Mouse (Mus musculus): Measurements from ENCODE around the gene Tanc1. TPM values are rescaled to one million over a fixed set of nuclear protein-coding genes. Genes with fewer than 3 reads are reported as not detected.

Gene Tanc1
- polyA plus RNA-seq, 1 experiment from 2014 or later: 8.5 TPM

- H3K4me3 ChIP-seq (ENCODE audit: low read depth, low read length): no peak overlapping the region
- no peaks in the 10 kb centered on the region; the same call in 1 of the 2 replicates for H3K36me3 ChIP-seq (ENCODE audit: control insufficient read depth, insufficient read depth)
- H3K27ac ChIP-seq (ENCODE audit: low read depth, low read length): no peak overlapping the region
- ATAC-seq: no peak
- TF ChIP-seq CTCF (IDR thresholded peaks at IDR 0.05; ENCODE audit: low read depth): no peak
- H3K27me3 ChIP-seq (replicated peaks; ENCODE audit: control insufficient read depth, insufficient read depth, low read length): no peaks in the 10 kb centered on the region
- no peaks in the 10 kb centered on the region for H3K9me3 ChIP-seq (ENCODE audit: control insufficient read depth)
- no peak overlapping the region for H3K4me2 ChIP-seq (replicated peaks; ENCODE audit: low read depth)
- no peak overlapping the region for H3K9ac ChIP-seq (ENCODE audit: low read depth, low read length)
- 0 out of 2 replicates have a peak, but pooled peaks cover 4% of the 10 kb centered on the region for H3K4me1 ChIP-seq (replicated peaks; ENCODE audit: control insufficient read depth, insufficient read depth, low read length)
- 57% methylated on average over 8 of the region's 8 CpGs for WGBS
Observed at GRCm38 (mm10) chr2:59642722-59643121, 30.9 kb downstream of the Tanc1 start.

DNA sequence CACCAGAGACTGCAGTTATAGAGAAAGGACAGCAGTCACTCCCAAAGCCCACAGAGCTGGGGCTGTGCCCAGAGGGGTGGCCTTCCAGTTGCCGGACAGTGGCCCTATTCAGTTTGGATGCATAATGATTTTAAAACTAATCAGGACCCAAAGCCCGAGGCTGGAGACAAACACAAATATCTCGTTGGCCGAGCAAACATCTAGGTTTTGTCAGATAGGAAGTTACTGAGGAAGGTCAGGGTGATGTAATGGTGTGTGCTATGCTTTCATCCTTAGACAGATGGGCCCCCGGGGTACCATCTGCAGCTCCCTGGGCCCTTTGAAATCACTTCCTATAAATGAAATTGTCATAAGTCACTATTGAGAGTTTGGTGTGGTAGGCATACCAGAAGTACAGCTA lies 33.0 kb downstream of the Tanc1 start:
- WGBS: 36% methylated on average over 5 of the region's 5 CpGs
- H3K4me1 ChIP-seq (replicated peaks; ENCODE audit: control insufficient read depth, insufficient read depth, low read length): 0 out of 2 replicates have a peak, but pooled peaks cover 4% of the 10 kb centered on the region

DNA sequence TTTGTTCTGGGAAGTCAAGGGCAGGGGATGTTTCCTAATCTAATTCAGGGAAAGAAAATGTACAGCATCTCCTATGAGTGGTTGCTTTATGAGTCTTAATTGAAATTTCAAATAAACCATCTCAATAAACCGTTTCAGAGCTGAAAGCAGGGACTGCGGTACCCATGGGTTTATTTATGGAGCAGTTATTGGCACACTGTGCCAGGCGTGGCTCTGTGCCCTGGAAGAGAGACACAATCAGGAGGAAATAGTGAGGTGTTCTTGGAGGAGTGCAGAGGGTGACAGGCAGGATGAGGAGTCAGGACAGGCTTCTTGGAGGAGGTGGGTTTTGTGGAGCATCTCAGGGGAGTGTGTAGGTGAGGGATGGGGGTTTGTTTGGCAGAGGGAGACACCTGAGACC lies 33.7 kb downstream of the Tanc1 start:
- Histone ChIP-seq H3K27me3 (replicated peaks; ENCODE audit: control insufficient read depth, insufficient read depth, low read length) (no peaks in the 10 kb centered on the region), H3K9ac (ENCODE audit: low read depth, low read length) (no peak overlapping the region), H3K4me1 (replicated peaks; ENCODE audit: control insufficient read depth, insufficient read depth, low read length) (0 out of 2 replicates have a peak, but pooled peaks cover 4% of the 10 kb centered on the region), H3K36me3 (ENCODE audit: control insufficient read depth, insufficient read depth) (peaks cover 9% of the 10 kb centered on the region), H3K4me3 (ENCODE audit: low read depth, low read length) (no peak overlapping the region), H3K27ac (ENCODE audit: low read depth, low read length) (no peak overlapping the region), H3K9me3 (ENCODE audit: control insufficient read depth) (no peaks in the 10 kb centered on the region), H3K4me2 (replicated peaks; ENCODE audit: low read depth) (no peak overlapping the region)
- no peak for ATAC-seq
- 33% methylated on average over 3 of the region's 3 CpGs for WGBS
- TF ChIP-seq CTCF (IDR thresholded peaks at IDR 0.05; ENCODE audit: low read depth): no peak

More for the DNA sequence above, 33.0 kb downstream of the Tanc1 start:
- no peak for TF ChIP-seq CTCF (IDR thresholded peaks at IDR 0.05; ENCODE audit: low read depth)
- H3K27me3 ChIP-seq (replicated peaks; ENCODE audit: control insufficient read depth, insufficient read depth, low read length): no peaks in the 10 kb centered on the region
- H3K27ac ChIP-seq (ENCODE audit: low read depth, low read length): no peak overlapping the region
- no peak for ATAC-seq
- H3K4me3 ChIP-seq (ENCODE audit: low read depth, low read length): no peak overlapping the region
- H3K9ac ChIP-seq (ENCODE audit: low read depth, low read length): no peak overlapping the region
- H3K9me3 ChIP-seq (ENCODE audit: control insufficient read depth): no peaks in the 10 kb centered on the region
- H3K4me2 ChIP-seq (replicated peaks; ENCODE audit: low read depth): no peak overlapping the region
- H3K36me3 ChIP-seq (ENCODE audit: control insufficient read depth, insufficient read depth): peaks cover 9% of the 10 kb centered on the region

DNA sequence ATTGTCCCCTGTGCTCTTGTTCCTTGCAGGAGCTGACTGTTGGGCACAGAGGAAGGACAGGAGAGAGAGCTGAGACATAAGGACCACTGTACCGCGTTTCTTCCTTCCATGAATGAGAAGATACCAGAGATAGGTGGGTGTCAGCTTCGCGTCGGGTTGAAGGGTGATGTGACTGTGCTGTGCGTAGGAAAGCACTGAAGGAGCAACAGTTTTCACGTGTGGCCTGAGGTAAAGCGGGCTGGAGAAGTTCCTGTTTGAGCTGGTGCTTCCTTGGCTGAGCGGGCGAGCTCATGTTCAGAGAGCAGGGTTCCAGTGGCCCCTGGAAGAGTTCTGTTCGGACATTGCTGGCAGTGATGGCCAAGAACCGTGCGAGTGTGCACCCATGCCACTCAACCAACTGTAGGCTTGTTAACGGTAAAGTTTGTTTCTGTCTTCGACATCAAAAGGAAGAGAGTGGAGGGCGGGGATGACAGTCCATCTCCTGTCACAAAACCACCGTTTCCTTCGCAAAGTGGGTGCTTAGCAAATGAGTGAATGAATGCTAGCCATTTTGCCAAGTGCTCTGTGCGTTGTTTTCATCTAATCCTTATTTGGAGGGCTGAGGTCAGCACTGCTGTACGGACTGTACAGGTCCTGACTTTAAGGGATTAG lies 35.0 kb downstream of the Tanc1 start:
- Histone ChIP-seq H3K9ac (ENCODE audit: low read depth, low read length) (no peak overlapping the region), H3K36me3 (ENCODE audit: control insufficient read depth, insufficient read depth) (peaks cover 9% of the 10 kb centered on the region), H3K9me3 (ENCODE audit: control insufficient read depth) (no peaks in the 10 kb centered on the region), H3K4me1 (replicated peaks; ENCODE audit: control insufficient read depth, insufficient read depth, low read length) (0 out of 2 replicates have a peak, but pooled peaks cover 4% of the 10 kb centered on the region), H3K4me3 (ENCODE audit: low read depth, low read length) (no peak overlapping the region), H3K27me3 (replicated peaks; ENCODE audit: control insufficient read depth, insufficient read depth, low read length) (no peaks in the 10 kb centered on the region), H3K4me2 (replicated peaks; ENCODE audit: low read depth) (no peak overlapping the region), H3K27ac (ENCODE audit: low read depth, low read length) (no peak overlapping the region)
- TF ChIP-seq CTCF (IDR thresholded peaks at IDR 0.05; ENCODE audit: low read depth): no peak
- no peak for ATAC-seq
- 81% methylated on average over 20 of the region's 20 CpGs for WGBS

- H3K4me1 ChIP-seq (replicated peaks; ENCODE audit: control insufficient read depth, insufficient read depth, low read length): 0 out of 2 replicates have a peak, but pooled peaks cover 4% of the 10 kb centered on the region
- no peak overlapping the region for H3K4me2 ChIP-seq (replicated peaks; ENCODE audit: low read depth)
- H3K9me3 ChIP-seq (ENCODE audit: control insufficient read depth): no peaks in the 10 kb centered on the region
- H3K9ac ChIP-seq (ENCODE audit: low read depth, low read length): no peak overlapping the region
- H3K36me3 ChIP-seq (ENCODE audit: control insufficient read depth, insufficient read depth): peaks cover 9% of the 10 kb centered on the region
- no peak for ATAC-seq
- no peak overlapping the region for H3K4me3 ChIP-seq (ENCODE audit: low read depth, low read length)
- no peaks in the 10 kb centered on the region for H3K27me3 ChIP-seq (replicated peaks; ENCODE audit: control insufficient read depth, insufficient read depth, low read length)
- 72% methylated on average over 12 of the region's 12 CpGs for WGBS
- no peak overlapping the region for H3K27ac ChIP-seq (ENCODE audit: low read depth, low read length)
- no peak for TF ChIP-seq CTCF (IDR thresholded peaks at IDR 0.05; ENCODE audit: low read depth)
Observed at GRCm38 (mm10) chr2:59648444-59648843, 36.6 kb downstream of the Tanc1 start.

- H3K4me2 ChIP-seq (replicated peaks; ENCODE audit: low read depth): no peak overlapping the region
- H3K9ac ChIP-seq (ENCODE audit: low read depth, low read length): no peak overlapping the region
- H3K27me3 ChIP-seq (replicated peaks; ENCODE audit: control insufficient read depth, insufficient read depth, low read length): no peaks in the 10 kb centered on the region
- H3K4me3 ChIP-seq (ENCODE audit: low read depth, low read length): no peak overlapping the region
- no peaks in the 10 kb centered on the region for H3K4me1 ChIP-seq (replicated peaks; ENCODE audit: control insufficient read depth, insufficient read depth, low read length)
- ATAC-seq: no peak
- 96% methylated on average over 8 of the region's 8 CpGs for WGBS
- H3K9me3 ChIP-seq (ENCODE audit: control insufficient read depth): no peaks in the 10 kb centered on the region
- peaks cover 15% of the 10 kb centered on the region for H3K36me3 ChIP-seq (ENCODE audit: control insufficient read depth, insufficient read depth)
- TF ChIP-seq CTCF (IDR thresholded peaks at IDR 0.05; ENCODE audit: low read depth): no peak
- no peak overlapping the region for H3K27ac ChIP-seq (ENCODE audit: low read depth, low read length)
Observed at GRCm38 (mm10) chr2:59651801-59652200, 40.0 kb downstream of the Tanc1 start.

Measured in intestine, postnatal 0 days (tissue).